Mouse (Mus musculus) stomach, postnatal 0 days (tissue): ENCODE results near the gene Bmp7.

Experiments
- CTCF ChIP-seq: IDR thresholded peaks from 2 replicates; pipeline ENCODE4 v1.5.1; 2016; ENCODE audit warnings: antibody characterized with exemption, low read depth, mild to moderate bottlenecking, moderate library complexity
- EP300 ChIP-seq: optimal IDR thresholded peaks from 2 replicates; pipeline ENCODE3; 2016; ENCODE audit warnings: antibody characterized with exemption

DNA sequence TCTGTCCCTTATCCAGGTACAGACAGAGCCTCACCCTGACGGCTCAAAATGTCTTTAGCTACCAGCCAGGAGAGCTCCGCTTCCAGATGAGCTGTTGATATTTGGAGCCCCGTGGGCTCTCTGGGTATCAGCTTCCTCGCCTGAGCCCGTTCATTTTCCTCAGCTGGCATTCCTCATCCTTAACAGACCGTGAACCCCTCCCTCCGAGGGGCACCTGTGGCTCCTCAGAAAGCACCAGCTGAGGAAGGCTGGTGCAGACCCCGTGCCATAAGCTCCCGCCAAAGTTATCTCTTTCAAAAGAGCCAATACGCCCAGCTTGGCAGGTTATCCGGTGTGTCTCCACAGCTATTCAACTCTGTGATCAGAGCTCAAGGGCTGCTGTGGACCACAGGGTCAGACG lies 50.9 kb downstream of the Bmp7 start:
- TF ChIP-seq CTCF (no peak), EP300 (no peak)
